Mouse (Mus musculus) MEL (cell line): ENCODE measurements around the gene Nkx2-1.

Source experiments
- CTCF ChIP-seq, 3 experiments: IDR thresholded peaks in 2 of 3; conservative IDR thresholded peaks in 1 of 3; 2 replicates each; pipeline ENCODE4 v1.5.1; 2011 to 2012; ENCODE audit warnings: low read length in 3 of 3, low read depth in 2 of 3, mild to moderate bottlenecking in 2 of 3, improper control_type of control experiment in 1 of 3, inconsistent platforms in 1 of 3, mixed read lengths in 1 of 3, moderate library complexity in 1 of 3; ENCODE audit not compliant: control insufficient read depth in 1 of 3, insufficient read depth in 1 of 3, poor library complexity in 1 of 3, severe bottlenecking in 1 of 3
- POLR2A ChIP-seq, 2 experiments: IDR thresholded peaks; 2 replicates each; pipeline ENCODE4 v1.6.1; 2011 to 2012; ENCODE audit warnings: low read length in 2 of 2, mild to moderate bottlenecking in 2 of 2, control low read depth in 1 of 2, improper control_type of control experiment in 1 of 2, low read depth in 1 of 2, moderate library complexity in 1 of 2; ENCODE audit not compliant: control insufficient read depth in 1 of 2, insufficient read depth in 1 of 2, poor library complexity in 1 of 2
- TCF12 ChIP-seq: IDR thresholded peaks from 2 replicates; pipeline ENCODE4 v1.6.1; 2014; ENCODE audit warnings: low read depth, mild to moderate bottlenecking, inconsistent platforms, low read length, improper control_type of control experiment, moderate library complexity

DNA sequence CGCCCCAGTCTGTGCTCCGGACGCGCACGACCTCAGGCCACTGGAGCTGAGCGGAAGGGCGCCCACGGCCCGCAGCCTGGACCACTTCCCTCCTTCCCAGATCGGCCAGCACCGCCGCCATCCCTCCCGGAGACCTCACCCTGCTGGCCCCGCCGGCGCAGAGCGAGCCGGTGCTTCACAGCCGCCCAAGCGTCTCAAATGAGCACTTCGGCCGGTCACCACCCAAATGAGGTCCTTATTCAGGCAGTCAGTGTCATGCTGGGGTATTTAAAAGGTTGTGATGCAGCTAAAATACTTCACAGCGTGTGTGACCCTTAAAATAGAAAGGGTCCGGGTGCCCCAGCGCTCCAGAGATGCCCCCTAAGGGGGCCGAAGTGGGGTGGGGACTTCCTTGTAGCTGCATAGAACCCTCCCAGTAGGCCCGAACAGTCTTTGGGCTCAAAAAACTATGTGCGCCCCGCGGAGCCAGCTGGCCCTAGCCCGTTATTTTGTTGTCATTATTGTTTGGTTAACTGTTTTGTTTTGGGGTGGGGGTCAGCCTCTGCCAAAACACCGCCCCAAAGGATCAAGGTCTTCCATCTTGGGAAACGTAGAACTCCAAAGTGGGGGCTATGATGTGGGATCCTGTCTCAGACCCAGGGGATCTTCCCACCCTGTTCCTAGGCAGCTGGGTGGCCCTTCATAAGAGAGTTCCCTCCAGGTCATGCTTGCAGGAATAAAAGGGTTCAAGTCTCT lies 15.4 kb downstream of the Nkx2-1 start:
- TF ChIP-seq TCF12 (no peak), POLR2A (IDR thresholded peaks at IDR 0.05; ENCODE audit: control insufficient read depth in 1 of 2, insufficient read depth in 1 of 2, low read depth in 1 of 2, low read length in 2 of 2, poor library complexity in 1 of 2) (no peak), CTCF (IDR thresholded peaks at IDR 0.05 in 2 of 3, conservative IDR thresholded peaks at IDR 0.05 in 1 of 3; ENCODE audit: control insufficient read depth in 1 of 3, insufficient read depth in 1 of 3, low read depth in 2 of 3, low read length in 3 of 3, poor library complexity in 1 of 3, severe bottlenecking in 1 of 3) (no peak)
